Mouse (Mus musculus) frontal cortex, postnatal 10 days (tissue): ENCODE results near the gene Sema3a.

ENCODE experiments used
- DNase-seq, 2 experiments: peaks; one replicate each; pipeline ENCODE4 v3.0.0; 2022; ENCODE audit warnings: low spot score in 2 of 2, mixed read lengths in 1 of 2

The Sema3a gene

DNA sequence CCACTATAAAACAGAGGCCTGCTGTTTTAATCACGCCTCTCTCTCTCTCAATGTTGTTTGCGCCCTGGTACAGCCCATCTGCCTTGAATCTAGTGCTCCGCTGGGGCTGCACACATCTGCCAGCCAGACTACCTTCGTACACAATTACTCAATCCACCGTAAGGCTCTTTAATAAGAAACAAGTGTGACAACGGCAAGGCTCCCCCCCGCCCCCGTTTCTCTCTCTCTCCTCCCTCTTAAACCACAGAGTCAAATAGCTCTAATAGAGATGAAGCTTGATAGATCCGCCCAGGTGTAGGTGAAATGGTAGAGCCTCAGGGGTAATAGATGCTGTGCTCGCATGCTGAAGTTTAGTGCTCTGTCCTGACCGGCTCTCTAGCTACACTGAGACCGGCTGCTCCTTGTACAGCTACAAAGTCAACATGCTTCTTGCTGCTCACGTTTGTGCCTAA lies at the start of gene Sema3a:
Sema3a (plus strand) TSS at position 174 of the 452 bp plus-strand sequence.
- DNase-seq: no peak

DNA sequence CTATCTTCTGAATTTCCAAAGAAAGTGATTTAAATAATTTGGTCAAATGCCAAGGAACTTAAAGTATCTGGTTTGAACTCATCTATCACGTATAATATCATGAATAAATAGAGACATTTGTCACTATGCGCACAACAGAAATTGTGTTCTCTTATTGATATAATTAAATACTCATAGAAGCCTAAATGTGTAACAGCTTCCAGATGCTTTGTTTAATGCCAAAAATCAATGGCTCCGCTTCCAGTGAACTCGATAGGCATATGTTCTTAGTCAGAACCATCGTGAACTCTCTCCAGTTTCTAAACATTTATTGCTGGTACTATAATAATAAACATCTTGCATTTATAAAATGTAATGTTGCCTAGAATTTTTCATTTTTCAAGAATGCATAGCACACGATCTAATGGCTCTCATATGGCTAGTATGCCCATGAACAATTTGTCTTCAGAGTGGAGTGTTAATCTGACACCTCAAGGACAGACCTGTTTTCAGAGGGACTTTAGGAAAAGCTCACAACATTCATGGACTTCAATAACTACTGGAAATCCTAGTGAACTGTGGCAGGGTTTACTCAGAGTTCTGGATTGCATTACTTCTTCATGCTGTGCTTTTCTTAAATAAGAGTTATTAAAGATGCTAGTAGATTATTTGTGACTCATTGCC lies 40.3 kb upstream of the Sema3a start:
- DNase-seq: no peak

DNA sequence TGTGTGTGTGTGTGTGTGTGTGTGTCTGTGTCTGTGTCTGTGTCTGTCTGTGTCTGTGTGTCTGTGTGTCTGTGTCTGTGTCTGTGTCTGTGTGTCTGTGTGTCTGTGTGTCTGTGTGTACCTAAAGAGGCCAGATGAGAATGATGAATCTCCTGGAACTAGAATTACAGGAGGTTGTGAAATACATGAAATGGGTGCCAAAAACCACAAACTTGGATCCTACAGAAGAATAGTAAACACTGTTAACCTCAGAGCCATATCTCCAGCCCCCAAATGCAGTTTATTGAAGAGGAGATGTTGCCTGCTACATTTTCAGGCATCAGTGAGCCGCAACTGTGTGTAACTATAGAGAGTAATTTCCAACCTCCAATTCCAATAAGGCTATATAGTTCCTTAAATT lies 34.8 kb upstream of the Sema3a start:
- no peak for DNase-seq

GRCm38 (mm10) chr5:13109522-13109921 lies 15.7 kb upstream of the Sema3a start:
- no peak for DNase-seq

DNA sequence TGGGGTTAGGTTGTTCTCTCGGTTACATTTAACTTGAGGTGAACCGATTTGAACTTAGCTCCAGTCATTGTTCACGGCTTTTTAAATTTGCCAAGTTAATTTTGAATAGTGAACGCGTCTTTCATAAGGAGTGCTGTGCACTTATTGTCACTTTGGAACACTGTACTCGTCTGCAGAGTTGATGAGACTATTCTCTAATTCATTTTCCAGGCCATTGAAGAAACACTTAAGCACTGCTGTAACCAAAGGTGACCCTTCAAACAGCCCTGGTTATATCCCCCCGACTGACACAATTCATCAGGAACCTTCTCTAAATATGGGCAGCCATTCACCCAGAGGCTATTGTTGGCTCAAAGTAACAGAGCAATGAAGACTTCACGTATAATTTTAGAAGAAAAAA lies 8.0 kb upstream of the Sema3a start:
- DNase-seq: no peak

DNA sequence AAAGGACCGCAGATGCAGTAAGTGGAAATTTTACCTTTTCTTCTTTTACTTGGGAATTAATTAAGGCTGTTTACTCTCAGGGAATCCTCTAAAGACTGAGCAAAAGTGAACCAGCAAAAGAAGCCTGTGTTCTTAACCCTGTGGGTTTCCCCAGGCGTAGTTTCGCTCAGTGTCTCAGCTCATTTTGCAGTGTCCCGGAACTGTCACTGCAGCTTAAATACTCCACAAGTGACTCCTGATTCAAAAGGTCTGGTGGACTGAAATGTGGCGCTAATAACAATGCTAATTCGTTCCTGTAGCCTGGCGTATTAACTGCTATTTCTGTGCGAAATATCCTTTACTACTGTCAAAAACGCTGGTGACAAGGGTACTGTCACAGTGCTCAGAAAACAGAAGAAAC lies 543 bp downstream of the Sema3a start:
- DNase-seq: no peak

- DNase-seq: no peak
Observed at GRCm38 (mm10) chr5:13126196-13126595, 982 bp downstream of the Sema3a start.

DNA sequence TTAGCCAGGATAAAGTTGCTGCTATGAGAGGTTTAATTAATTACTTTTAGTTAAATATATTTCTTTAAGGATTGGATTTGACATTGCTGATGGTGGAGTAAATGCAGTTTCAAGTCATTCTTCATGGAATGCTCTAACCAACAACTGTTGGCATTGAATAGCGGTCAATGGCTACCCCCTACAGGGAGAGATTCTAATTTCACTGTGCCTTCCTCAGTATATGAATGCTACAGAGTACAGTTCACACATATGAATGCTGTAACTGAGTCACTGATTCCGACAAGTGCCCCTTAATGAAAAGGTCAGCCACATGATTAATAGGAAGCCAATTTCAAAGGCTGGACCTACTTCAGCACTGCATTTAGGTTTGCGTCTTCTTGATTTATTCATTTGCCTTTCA lies 1.9 kb downstream of the Sema3a start:
- DNase-seq: no peak

- no peak for DNase-seq
Observed at GRCm38 (mm10) chr5:13144733-13145457, 19.7 kb downstream of the Sema3a start.

- DNase-seq: no peak
Observed at GRCm38 (mm10) chr5:13149909-13150308, 24.7 kb downstream of the Sema3a start.

DNA sequence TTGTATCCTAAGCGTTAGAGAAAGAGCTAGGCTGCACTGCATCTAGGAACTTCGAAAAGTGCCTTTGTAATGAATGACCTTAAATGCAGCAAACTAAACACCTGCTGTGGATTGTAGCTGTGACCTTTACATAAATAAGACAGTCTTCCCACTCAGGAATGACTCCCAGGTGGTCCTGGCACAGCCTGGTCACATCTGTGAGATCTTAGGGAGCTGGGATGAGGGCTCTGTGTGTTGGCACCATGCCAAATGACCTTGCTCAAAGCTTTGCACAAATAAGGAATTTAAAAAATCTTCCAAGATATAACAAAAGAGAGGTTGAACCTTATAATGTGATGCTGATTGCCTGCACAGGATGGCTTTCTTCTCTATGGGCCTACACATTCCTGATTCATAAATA lies 25.8 kb downstream of the Sema3a start:
- DNase-seq: no peak

- no peak for DNase-seq
Observed at GRCm38 (mm10) chr5:13157761-13158612, 32.8 kb downstream of the Sema3a start.

GRCm38 (mm10) chr5:13182186-13182585 lies 57.0 kb downstream of the Sema3a start:
- no peak for DNase-seq

- no peak for DNase-seq
Observed at GRCm38 (mm10) chr5:13197886-13198285, 72.7 kb downstream of the Sema3a start.

- DNase-seq: no peak
Observed at GRCm38 (mm10) chr5:13199709-13200108, 74.5 kb downstream of the Sema3a start.

DNA sequence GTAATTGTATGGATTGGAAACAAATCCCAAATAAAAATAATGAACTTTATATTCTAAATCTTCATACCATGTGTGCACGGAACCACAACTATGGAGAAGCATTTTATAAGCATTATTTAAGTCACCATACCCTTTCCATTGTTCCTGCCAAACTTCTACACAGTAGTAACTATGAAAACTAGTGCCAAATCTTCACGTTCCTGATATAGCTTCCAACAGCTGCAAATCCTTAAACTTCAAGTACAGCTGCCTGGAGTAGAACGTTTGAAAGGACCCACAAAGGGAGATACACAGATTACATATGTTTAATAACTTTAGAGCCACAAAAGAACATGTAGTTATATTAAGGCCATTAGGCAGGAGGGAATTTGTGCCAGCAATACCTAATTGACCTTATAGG lies 130.1 kb downstream of the Sema3a start:
- DNase-seq: no peak

GRCm38 (mm10) chr5:13256321-13256720 lies 131.1 kb downstream of the Sema3a start:
- DNase-seq: no peak

- peak in 1 of 2 experiments; percentile 11 for DNase-seq
Observed at GRCm38 (mm10) chr5:13263087-13263486, 137.9 kb downstream of the Sema3a start.

DNA sequence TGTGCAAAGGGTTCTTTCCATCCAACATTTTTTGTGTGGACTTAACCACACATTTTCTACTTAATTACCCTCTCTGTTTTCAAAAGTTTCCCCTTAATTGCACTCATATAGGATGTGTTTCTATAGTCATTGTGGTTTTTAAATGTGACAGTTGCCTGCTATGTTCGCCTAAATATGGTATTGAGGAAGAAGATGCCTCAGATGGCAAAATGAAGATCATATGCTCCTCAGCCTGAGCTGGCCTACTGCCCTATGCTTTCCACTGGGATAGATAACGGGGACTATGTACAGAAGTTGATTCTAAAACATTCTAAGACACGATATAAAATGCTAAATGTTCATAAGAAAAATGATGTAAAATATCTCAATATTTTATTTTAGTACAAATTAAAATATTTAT lies 138.3 kb downstream of the Sema3a start:
- no peak for DNase-seq

DNA sequence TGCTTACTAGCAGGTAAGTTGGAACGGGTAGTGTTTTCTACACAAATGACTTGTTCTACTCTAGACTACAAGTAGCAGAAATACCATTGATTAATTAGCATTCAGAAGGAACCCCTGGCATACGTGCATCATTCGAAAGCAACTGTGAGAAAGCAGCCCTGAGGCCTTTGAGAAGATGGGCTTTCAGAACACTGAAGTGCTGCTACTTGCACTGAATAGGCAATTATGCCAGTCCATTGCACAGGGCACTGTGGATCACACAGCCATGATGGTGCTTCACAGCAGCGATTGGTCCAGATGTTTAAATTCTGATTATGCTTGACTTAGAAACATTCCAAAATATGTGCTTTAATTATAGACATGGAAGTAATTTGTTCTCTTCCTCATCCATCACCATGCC lies 187.5 kb downstream of the Sema3a start:
- no peak for DNase-seq

GRCm38 (mm10) chr5:13313977-13314376 lies 188.8 kb downstream of the Sema3a start:
- DNase-seq: no peak

DNA sequence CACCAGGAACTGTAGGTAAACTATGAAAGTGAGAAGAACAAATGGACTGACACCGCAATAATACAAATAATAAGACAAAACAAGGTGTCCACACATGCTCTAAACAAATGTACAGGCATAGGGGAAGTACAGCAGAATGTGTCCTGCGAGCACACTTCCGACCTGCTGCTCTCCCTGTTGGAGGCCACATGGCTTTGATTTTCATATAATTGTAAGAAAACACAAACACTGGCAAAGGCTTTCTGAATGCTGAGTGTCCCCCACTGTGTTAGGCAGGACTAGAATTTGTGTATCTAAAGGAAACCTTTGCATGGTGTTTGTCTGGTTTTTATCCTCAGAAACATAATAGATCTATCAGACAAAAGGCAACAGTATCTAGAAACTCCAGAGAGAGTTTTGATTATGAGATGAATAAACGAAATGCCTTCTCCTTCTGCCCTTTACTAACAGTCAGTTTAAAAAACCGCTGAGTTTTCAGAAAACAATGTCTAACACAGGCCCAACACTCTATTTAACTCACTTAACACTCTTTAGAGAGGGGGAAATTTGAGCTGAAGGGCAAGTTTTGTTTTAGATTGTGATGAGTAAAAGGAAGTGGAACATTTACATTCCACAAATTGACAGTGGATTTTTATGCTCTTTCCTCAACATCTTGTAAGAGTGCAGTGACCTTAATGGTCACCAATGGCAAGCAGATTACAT lies 193.7 kb downstream of the Sema3a start:
- DNase-seq: no peak
